Mouse (Mus musculus): ENCODE data around the gene Ice2.

Ice2 gene

DNA sequence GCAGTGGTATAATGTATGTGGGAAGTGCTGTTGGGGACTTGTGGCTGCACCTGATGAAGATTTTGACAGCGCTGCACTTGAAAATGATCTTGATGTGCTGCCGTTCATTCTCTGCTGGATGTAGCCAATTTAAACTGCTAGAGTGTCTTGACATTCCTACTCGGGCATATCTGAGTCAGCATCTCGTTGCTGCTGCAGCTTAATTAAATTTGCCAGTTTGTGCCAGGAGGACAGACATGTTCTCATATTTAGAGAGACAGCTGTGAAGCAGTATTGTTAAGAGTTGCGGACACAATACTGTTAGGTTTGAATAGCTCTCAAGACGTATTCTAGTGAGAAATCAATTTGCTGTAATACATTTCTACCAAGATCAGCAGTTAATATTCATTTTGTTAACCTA, 7.0 kb downstream of the Ice2 start:
- in situ Hi-C loops (cut with MboI, MseI): no loop called here

- in situ Hi-C loops (cut with MboI, MseI): no loop called here
Measured at GRCm38 (mm10) chr9:69419476-69419875, 21.8 kb downstream of the Ice2 start.

GRCm38 (mm10) chr9:69430531-69430930, 32.8 kb downstream of the Ice2 start:
- in situ Hi-C loops (cut with MboI, MseI): no loop called here

GRCm38 (mm10) chr9:69431863-69432555, 34.3 kb downstream of the Ice2 start:
- in situ Hi-C loops (cut with MboI, MseI): no loop called here

GRCm38 (mm10) chr9:69435194-69435593, 37.5 kb downstream of the Ice2 start:
- in situ Hi-C loops (cut with MboI, MseI): loop anchor here (5.0 kb wide), 1 partner anchor 37 kb away; no protein-coding TSS in a partner anchor

DNA sequence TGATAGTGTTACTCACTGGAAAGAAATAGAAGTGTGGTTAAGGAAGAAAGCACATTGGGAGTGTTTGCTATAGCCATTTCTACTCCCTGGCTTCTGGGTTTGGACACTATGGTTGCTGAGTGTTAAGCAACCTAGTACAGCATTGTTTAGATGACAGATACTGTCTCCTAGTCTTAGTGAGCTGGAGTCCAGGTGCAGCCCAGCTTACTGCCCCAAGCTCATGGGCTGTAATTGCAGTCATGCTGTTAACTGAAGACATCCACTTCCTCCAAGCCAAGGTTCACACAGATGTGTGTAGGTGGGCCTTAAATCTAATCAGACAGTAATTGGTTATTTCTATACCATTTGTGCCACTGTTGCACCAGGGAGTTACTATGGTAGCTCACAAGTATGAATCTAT, 38.0 kb downstream of the Ice2 start:
- in situ Hi-C loops (cut with MboI, MseI): loop anchor here (5.0 kb wide), 1 partner anchor 37 kb away; no protein-coding TSS in a partner anchor

DNA sequence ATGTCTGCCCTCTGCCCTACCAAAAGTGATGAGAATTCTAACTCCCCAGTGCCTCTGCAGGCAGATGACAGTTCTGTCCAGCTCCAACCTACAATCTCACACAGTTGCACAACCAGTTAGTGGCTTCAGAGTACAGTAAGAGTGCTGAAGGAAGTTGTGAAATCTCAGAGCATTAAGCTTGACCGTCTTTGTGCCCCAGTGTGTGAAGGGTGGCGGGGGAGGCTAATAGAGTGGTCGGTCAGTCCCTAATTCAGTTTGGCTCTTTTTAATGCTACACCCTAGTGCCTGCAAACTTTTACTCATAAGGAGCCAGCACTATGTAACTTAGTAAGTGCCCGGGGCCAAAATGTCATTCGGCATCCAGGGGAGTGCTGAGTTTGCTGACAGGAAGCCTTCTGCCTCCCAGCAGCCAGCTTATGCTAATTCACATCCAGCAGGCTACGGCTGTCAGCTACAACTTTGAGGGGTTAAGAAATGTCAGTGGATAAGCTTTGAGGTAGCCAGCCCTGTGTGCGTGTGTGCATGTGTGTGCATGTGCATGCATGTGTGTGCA, 42.2 kb downstream of the Ice2 start:
- in situ Hi-C loops (cut with MboI, MseI): loop anchor here (5.0 kb wide), 1 partner anchor 32 kb away; no protein-coding TSS in a partner anchor

DNA sequence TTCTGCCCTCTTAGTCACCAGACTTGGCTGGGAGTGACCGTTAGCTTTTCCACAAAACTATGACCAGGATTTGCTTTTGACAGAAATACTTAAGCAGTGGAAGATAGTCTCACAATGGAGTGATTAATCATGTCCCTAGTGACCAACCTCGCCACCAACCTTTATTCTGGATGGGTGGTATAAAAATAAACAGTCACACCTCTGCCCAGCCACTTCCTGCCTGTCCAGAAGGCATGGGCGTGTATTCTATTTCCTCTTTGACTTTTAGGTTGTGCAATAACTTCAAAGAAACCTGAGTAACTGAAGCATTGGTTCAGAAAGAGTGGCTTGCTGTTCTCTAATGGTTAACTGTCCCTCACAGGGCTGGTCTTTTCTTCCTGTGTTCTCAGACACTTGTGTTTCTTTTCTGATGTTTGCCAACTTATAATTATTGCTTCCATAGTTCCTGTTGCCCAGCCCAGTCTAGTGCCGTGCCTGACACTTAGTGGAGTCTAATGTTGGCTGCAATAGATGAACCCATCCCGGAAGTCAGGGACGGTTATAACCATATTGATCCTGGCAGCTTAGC, 44.8 kb downstream of the Ice2 start:
- in situ Hi-C loops (cut with MboI, MseI): no loop called here

- in situ Hi-C loops (cut with MboI, MseI): no loop called here
Measured at GRCm38 (mm10) chr9:69443203-69443602, 45.5 kb downstream of the Ice2 start.

GRCm38 (mm10) chr9:69448801-69449200, 51.1 kb downstream of the Ice2 start:
- in situ Hi-C loops (cut with MboI, MseI): no loop called here

GRCm38 (mm10) chr9:69450636-69451035, 52.9 kb downstream of the Ice2 start:
- in situ Hi-C loops (cut with MboI, MseI): no loop called here

- in situ Hi-C loops (cut with MboI, MseI): no loop called here
Measured at GRCm38 (mm10) chr9:69451886-69452810, 54.4 kb downstream of the Ice2 start.

DNA sequence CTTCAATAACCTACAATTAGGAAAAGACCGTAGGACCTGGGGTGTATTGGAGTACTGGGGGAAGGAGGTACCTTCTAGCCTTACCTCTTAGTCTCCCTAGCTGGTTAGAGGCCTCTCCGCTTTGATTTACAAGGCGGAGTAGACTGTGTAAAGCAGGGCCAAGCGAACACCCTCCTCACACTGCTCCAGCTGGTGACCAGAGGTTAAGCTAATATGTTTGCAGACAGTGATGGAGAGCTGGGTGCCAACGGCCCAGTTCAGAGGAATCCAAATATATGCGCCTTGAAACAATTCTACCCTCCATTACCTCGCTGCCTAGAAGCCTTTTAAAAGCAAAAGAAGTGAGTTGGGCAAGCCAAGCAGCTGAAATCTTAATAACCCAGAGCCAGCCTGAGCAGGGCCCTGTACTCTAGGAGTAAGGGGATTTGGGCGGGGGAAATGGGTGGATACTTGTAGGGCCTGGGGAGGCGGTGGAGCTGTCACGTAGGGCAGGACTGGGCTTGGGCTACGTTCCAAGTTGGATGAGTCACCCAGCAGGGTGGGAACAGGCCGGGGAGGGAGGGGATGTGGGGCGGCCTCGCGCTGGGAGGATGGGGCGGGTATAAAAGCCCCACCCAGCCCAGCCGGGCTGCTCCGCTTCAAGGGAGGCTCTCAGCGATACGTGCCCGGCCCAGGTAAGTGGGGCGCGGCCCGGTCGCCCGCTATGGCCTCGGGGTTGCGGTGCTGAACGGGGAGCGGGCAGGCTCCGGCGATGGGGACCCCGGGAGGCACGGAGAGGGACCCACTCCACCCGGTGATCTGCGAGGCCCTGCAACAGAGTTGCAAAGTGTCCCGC, 55.6 kb downstream of the Ice2 start, which contains the start of gene Anxa2:
Anxa2 (plus strand) TSS at position 555 of the 835 bp plus-strand sequence.
- in situ Hi-C loops (cut with MboI, MseI): no loop called here

DNA sequence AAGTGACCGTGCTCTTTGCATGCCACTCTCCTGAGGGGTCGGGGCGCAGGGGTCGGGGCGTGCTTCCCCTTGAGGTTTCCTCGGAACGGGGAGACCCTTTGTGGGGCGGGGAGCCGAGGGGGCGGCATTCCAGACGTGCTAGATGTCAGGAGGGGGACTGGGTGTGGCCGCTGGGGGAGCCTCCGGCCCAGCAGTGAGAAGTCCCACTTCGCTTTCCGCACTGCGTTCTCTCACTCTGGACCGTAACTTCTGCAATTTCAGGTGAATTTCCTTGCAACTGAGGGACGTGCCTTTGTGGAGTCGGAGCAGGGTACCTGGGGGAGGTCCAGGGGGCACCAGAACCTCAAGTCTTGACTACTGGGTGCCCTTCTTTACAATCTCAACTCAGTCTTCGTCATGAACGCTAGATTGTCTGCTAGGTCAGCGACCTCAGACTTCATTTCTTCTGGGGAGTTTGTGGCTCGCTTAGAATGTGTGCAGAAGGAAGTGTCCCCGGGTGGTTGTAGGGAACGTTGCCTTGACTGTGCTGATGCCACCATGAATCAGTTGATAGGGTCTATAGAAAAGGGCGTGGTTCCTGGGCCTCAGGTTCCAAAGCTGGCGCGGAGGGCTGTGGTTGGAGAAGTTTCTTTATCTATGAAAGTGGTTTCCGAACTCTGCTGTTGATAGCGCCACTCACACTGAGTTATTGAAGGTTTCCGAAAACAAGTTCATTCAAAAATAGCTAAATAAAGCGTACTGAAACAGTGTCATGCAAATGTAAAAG, 56.4 kb downstream of the Ice2 start:
- in situ Hi-C loops (cut with MboI, MseI): no loop called here

DNA sequence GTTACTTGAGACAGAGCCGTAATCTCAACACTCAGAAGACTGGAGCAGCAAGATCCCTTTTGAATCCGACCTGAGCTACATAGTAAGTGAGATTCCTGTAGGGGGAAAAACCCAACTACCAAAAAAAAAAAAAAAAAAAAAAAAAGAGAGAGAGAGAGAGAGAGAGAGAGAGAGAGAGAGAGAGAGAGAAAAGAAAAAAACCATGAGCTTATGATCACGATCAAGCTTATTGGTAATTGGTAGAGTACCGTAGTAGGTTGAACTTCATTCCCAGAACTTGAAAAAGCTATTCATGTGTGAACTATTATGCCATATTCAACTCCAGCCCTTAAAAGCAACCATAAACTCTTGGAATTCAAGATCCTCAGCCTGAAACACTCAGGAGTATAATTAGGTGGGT, 57.0 kb downstream of the Ice2 start:
- in situ Hi-C loops (cut with MboI, MseI): no loop called here

- in situ Hi-C loops (cut with MboI, MseI): no loop called here
Measured at GRCm38 (mm10) chr9:69455391-69455790, 57.7 kb downstream of the Ice2 start.

- in situ Hi-C loops (cut with MboI, MseI): no loop called here
Measured at GRCm38 (mm10) chr9:69456406-69457075, 58.8 kb downstream of the Ice2 start.

- in situ Hi-C loops (cut with MboI, MseI): no loop called here
Measured at GRCm38 (mm10) chr9:69457143-69457542, 59.4 kb downstream of the Ice2 start.

GRCm38 (mm10) chr9:69457747-69458625, 60.3 kb downstream of the Ice2 start:
- in situ Hi-C loops (cut with MboI, MseI): no loop called here

Measured in T-helper 2 cell (primary cell).